Mouse (Mus musculus) CH12F3 (cell line): ENCODE measurements around the gene Fv1.

Experiments
- in situ Hi-C: fragments of 300-500 bp; cut with MboI; formaldehyde crosslinking; loops from 2 replicates; pipeline ENCODE4 v1.14.3; 2020; ENCODE audit warnings: low sequenced_read_pairs

Fv1 gene

GRCm38 (mm10) chr4:147883041-147883440 is 14.3 kb downstream of the Fv1 start:
- in situ Hi-C loops: no loop called here

GRCm38 (mm10) chr4:147884138-147884537 is 15.4 kb downstream of the Fv1 start:
- in situ Hi-C loops: no loop called here

- in situ Hi-C loops: no loop called here
These were observed 17.4 kb downstream of the Fv1 start for GRCm38 (mm10) chr4:147886158-147886557.

- in situ Hi-C loops: no loop called here
These were observed 18.5 kb downstream of the Fv1 start for GRCm38 (mm10) chr4:147887277-147887676.

GRCm38 (mm10) chr4:147888237-147888636 is 19.5 kb downstream of the Fv1 start:
- in situ Hi-C loops: no loop called here

- in situ Hi-C loops: no loop called here
These were observed 21.6 kb downstream of the Fv1 start for GRCm38 (mm10) chr4:147890341-147890740.

- in situ Hi-C loops: no loop called here
These were observed 27.1 kb downstream of the Fv1 start for GRCm38 (mm10) chr4:147895815-147896330.

GRCm38 (mm10) chr4:147896411-147896810 is 27.6 kb downstream of the Fv1 start:
- in situ Hi-C loops: no loop called here

- in situ Hi-C loops: no loop called here
These were observed 28.6 kb downstream of the Fv1 start for GRCm38 (mm10) chr4:147897348-147897747.

GRCm38 (mm10) chr4:147900452-147900851 is 31.7 kb downstream of the Fv1 start:
- in situ Hi-C loops: no loop called here

- in situ Hi-C loops: no loop called here
These were observed 34.2 kb downstream of the Fv1 start for GRCm38 (mm10) chr4:147902906-147903500.

- in situ Hi-C loops: no loop called here
These were observed 34.8 kb downstream of the Fv1 start for GRCm38 (mm10) chr4:147903601-147904000.

GRCm38 (mm10) chr4:147904313-147905089 is 35.7 kb downstream of the Fv1 start, which contains the start of gene Mfn2:
Gene Mfn2, minus strand, starts transcription at chr4:147904704.
- in situ Hi-C loops: no loop called here

GRCm38 (mm10) chr4:147905090-147905659 is 36.4 kb downstream of the Fv1 start:
- in situ Hi-C loops: no loop called here

GRCm38 (mm10) chr4:147906230-147906629 is 37.5 kb downstream of the Fv1 start:
- in situ Hi-C loops: no loop called here

GRCm38 (mm10) chr4:147909486-147909885 is 40.7 kb downstream of the Fv1 start:
- in situ Hi-C loops: no loop called here

GRCm38 (mm10) chr4:147918459-147919121 is 49.8 kb downstream of the Fv1 start:
- in situ Hi-C loops: no loop called here
